Mouse (Mus musculus): ENCODE results near the gene Psmd3.

- no peak for TF ChIP-seq CTCF (IDR thresholded peaks at IDR 0.05; ENCODE audit: low read depth, low read length)
- no peak for TF ChIP-seq TAL1 (conservative IDR thresholded peaks at IDR 0.05; ENCODE audit: low read depth, low read length)
- TF ChIP-seq POLR2AphosphoS5 (IDR thresholded peaks at IDR 0.05; ENCODE audit: insufficient replicate concordance, low read depth, low read length): no peak
- TF ChIP-seq GATA1 (IDR thresholded peaks at IDR 0.05; ENCODE audit: borderline replicate concordance, low read length): no peak
Measured at GRCm38 (mm10) chr11:98708282-98708956, 26.1 kb downstream of the Psmd3 start.
